Mouse (Mus musculus): ENCODE results near the gene Stard13.

- TF ChIP-seq POLR2A (IDR thresholded peaks at IDR 0.05; ENCODE audit: borderline replicate concordance, low read depth, low read length) (no peak), CTCF (IDR thresholded peaks at IDR 0.05; ENCODE audit: low read depth, low read length) (no peak)
These were observed 211.6 kb downstream of the Stard13 start for GRCm38 (mm10) chr5:151022026-151022425.
